Mouse (Mus musculus) embryonic facial prominence, embryonic 11.5 days (tissue): Measurements from ENCODE around the gene Cer1. TPM values are rescaled to one million over a fixed set of nuclear protein-coding genes. Genes with fewer than 3 reads are reported as not detected.
A peak's percentile ranks its signal among the peaks of the same experiment; 100 is the strongest.

Source experiments
- ATAC-seq: fragments of 200-750 bp; cut with Nextera tagmentation; replicated peaks from 2 replicates; pipeline ENCODE4 v1.8.0; 2017; ENCODE audit warnings: low read depth; ENCODE audit not compliant: insufficient number of reproducible peaks, low FRiP score, low TSS enrichment
- DNase-seq: peaks from one replicate; pipeline ENCODE4 v3.0.0-alpha.2; 2015; ENCODE audit warnings: low spot score
- H3K27ac ChIP-seq: fragments of 300-500 bp; sonication (generic); replicated peaks from 2 replicates; pipeline ENCODE4 v1.5.1; 2014; ENCODE audit warnings: mild to moderate bottlenecking, low read depth, low read length, control low read depth
- H3K27me3 ChIP-seq: fragments of 300-500 bp; sonication (generic); 2 replicates; pipeline ENCODE4 v1.6.1; 2014; ENCODE audit warnings: mild to moderate bottlenecking, low read length, moderate library complexity, mixed read lengths; ENCODE audit not compliant: control insufficient read depth, insufficient read depth
- H3K36me3 ChIP-seq: fragments of 300-500 bp; sonication (generic); replicated peaks from 2 replicates; pipeline ENCODE4 v1.6.1; 2014; ENCODE audit warnings: low read depth, mild to moderate bottlenecking, low read length, moderate library complexity, mixed read lengths; ENCODE audit not compliant: control insufficient read depth, insufficient read depth
- H3K4me1 ChIP-seq: fragments of 300-500 bp; sonication (generic); 2 replicates; pipeline ENCODE4 v1.6.1; 2014; ENCODE audit warnings: low read length, mixed read lengths; ENCODE audit not compliant: control insufficient read depth, insufficient read depth
- H3K4me2 ChIP-seq: fragments of 300-500 bp; sonication (generic); 2 replicates; pipeline ENCODE4 v1.6.1; 2014; ENCODE audit warnings: low read depth, mild to moderate bottlenecking, control low read depth, low read length, moderate library complexity
- H3K4me3 ChIP-seq: fragments of 300-500 bp; sonication (generic); 2 replicates; pipeline ENCODE4 v1.5.1; 2014; ENCODE audit warnings: low read depth, low read length, control low read depth
- H3K9ac ChIP-seq: fragments of 300-500 bp; sonication (generic); replicated peaks from 2 replicates; pipeline ENCODE4 v1.6.1; 2014; ENCODE audit warnings: mild to moderate bottlenecking, control low read depth, low read length
- H3K9me3 ChIP-seq: fragments of 300-500 bp; sonication (generic); replicated peaks from 2 replicates; pipeline ENCODE4 v1.6.1; 2016; ENCODE audit warnings: mild to moderate bottlenecking, low read length, inconsistent platforms, mixed read lengths; ENCODE audit not compliant: control insufficient read depth
- WGBS: fragments of 180-500 bp; shearing (Covaris S2); extraction: QIAGEN DNeasy Blood & Tissue Kit; methylation state at CpG from one replicate; pipeline ENCODE4 v1.1.7; 2014; 5-methylcytosine and 5-hydroxymethylcytosine counted together
- polyA plus RNA-seq: library from polyadenylated mRNA; unstranded; fragments of >200 nt; fragmentation: Nextera tagmentation; extraction: Ambion mirVana; gene quantifications from 2 replicates; pipeline ENCODE4 v1.2.1, GENCODE M21; 2014

Gene Cer1
- polyA plus RNA-seq, 1 experiment from 2014 or later, result 0.20 TPM

DNA sequence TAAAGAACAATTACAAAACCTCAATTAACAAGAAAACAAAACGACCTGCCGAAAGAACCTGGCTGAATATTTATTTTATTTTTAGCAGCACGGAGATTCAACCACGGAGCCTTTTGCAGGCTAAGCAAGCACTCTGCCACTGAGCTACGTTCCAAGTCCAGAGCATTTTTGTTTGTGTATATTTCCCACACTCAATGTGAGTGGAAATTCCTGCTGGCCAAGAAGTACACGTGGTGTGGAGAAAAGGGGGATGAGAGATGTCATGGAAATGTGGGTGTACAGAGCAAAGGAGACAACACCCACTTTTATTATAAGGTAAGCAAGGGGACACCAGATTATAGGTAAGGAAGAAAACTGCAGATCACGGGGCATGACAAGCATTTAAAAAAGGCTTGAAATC, 30.6 kb upstream of the Cer1 start:
- Histone ChIP-seq H3K9me3 (no peaks in the 10 kb centered on the region), H3K4me1 (no peaks in the 10 kb centered on the region), H3K9ac (no peak overlapping the region), H3K4me2 (no peak overlapping the region), H3K27ac (no peak overlapping the region), H3K36me3 (no peaks in the 10 kb centered on the region), H3K4me3 (no peak overlapping the region), H3K27me3 (no peaks in the 10 kb centered on the region)
- DNase-seq (no peak), ATAC-seq (no peak)
- WGBS, result 71% methylated on average over 7 of the region's 7 CpGs

DNA sequence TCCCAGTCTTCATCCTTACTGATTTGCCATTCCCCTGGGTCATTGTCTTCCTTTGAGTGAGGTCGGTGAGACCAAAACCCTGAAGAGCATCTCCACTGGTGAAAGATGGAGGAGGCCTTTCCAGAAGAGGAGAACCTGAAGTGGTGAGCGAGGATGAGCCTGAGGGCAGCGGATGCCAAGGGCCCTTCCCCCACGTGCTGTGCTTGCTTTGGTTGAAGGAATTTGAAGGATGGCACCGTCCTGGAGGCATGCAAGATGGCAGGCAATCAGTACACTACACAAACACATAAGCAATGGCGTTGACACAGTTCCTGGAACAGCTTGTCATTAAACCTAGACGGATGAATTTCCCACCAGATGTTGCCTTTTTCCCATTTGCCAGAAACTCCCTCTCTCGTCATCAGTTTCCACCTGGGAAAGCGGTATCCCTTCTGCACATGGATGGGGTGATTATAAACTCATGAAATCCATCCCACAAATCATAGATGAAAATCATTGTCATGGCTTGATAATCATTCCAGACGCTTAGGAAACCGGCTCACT, 29.7 kb upstream of the Cer1 start:
- Histone ChIP-seq H3K27me3 (no peaks in the 10 kb centered on the region), H3K4me1 (no peaks in the 10 kb centered on the region), H3K36me3 (no peaks in the 10 kb centered on the region), H3K4me3 (no peak overlapping the region), H3K4me2 (no peak overlapping the region), H3K27ac (no peak overlapping the region), H3K9ac (no peak overlapping the region), H3K9me3 (no peaks in the 10 kb centered on the region)
- no peak for ATAC-seq
- 81% methylated on average over 11 of the region's 11 CpGs for WGBS
- DNase-seq, result no peak

DNA sequence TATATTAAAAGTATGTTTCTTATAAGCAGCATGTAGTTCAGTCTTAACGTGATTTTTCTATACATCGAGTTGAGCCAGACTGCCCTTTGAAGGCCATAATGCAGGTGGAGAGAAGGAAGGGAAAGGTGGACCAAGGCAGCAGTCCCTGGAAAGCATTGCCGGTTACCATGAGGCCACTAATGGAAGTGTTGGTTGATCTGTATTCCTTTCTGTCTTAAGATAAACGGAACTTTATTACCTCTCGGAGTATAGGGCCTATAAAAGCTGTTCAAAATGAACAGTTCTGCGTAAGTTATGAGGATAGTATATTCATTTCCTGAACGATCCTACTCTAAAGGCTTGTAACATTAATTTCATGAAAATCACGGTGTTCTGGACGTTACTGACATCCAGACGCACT, 10.3 kb upstream of the Cer1 start:
- Histone ChIP-seq H3K27ac (no peak overlapping the region), H3K4me1 (no peaks in the 10 kb centered on the region), H3K27me3 (no peaks in the 10 kb centered on the region), H3K4me3 (no peak overlapping the region), H3K4me2 (no peak overlapping the region), H3K9ac (no peak overlapping the region), H3K36me3 (no peaks in the 10 kb centered on the region), H3K9me3 (no peaks in the 10 kb centered on the region)
- 89% methylated on average over 10 of the region's 10 CpGs for WGBS
- no peak for DNase-seq
- ATAC-seq, result no peak

DNA sequence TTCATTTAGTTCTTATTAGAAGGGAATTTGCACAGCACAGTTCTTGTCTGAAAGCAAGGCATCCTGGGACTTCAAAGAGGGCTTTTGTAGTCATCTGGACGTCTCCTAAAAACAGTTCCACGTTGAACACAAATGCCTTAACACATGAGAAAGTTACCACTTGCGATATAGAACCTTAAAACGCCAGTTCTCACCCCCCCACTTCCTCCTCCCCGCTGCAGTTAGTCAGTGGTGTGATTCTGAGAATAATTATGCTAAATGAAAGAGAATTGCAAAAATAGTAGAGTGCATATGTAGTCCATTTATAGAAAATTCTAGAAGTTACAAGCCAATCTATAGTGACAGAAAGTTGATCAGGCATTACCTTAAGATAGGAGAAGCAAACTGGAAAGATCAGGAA, 7.3 kb upstream of the Cer1 start:
- Histone ChIP-seq H3K27ac (no peak overlapping the region), H3K9me3 (no peaks in the 10 kb centered on the region), H3K9ac (no peak overlapping the region), H3K27me3 (no peaks in the 10 kb centered on the region), H3K4me1 (no peaks in the 10 kb centered on the region), H3K4me3 (no peak overlapping the region), H3K36me3 (no peaks in the 10 kb centered on the region), H3K4me2 (no peak overlapping the region)
- DNase-seq (no peak), ATAC-seq (no peak)
- 78% methylated on average over 5 of the region's 5 CpGs for WGBS

DNA sequence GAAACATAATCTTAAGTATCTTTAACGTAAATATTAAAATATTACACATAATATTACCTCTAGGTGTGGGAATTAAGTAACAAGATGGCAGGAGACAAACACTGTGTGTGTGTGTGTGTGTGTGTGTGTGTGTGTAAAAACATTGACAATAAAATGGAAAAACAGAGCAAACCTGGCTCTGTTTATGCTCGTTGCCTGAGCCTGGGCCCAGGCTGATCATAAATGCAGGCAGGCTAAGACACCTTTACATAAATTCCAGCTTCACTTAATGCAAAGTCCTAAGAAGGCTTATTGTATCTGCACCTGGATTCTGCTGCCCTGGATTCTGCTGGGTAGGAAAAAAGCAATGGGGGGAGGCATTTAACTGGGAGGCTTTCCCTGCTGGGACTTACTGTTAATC, 6.6 kb upstream of the Cer1 start:
- 66% methylated on average over 2 of the region's 2 CpGs for WGBS
- H3K27ac ChIP-seq, result no peak overlapping the region
- H3K27me3 ChIP-seq, result no peaks in the 10 kb centered on the region
- ATAC-seq, result no peak
- H3K4me1 ChIP-seq, result no peaks in the 10 kb centered on the region
- no peaks in the 10 kb centered on the region for H3K9me3 ChIP-seq
- no peak overlapping the region for H3K9ac ChIP-seq
- H3K4me2 ChIP-seq, result no peak overlapping the region
- H3K36me3 ChIP-seq, result no peaks in the 10 kb centered on the region
- H3K4me3 ChIP-seq, result no peak overlapping the region
- no peak for DNase-seq

DNA sequence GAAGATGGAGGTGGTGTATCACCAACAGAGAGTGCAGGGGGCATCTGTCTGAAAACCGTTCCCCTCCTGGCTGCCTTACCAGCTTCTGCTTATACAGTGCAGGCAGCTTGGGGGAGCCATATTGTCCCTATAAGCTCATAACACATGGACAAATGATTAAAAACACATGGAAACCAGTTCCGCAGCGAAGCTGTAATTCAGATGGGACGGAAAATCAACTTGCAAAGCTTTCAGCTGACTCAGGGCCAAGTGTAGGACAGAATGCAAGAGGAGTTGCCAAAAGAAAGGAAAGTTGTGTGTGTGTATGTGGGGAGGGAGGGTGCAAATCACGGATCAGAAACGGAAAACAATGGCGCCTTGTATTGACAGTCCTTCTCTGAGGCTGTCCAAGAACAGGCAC, 6.1 kb upstream of the Cer1 start:
- WGBS, result 36% methylated on average over 7 of the region's 7 CpGs
- Histone ChIP-seq H3K36me3 (no peaks in the 10 kb centered on the region), H3K27me3 (no peaks in the 10 kb centered on the region), H3K27ac (peak overlapping the region; percentile 52; the same call in 1 of the 2 replicates), H3K9ac (no peak overlapping the region), H3K4me3 (no peak overlapping the region), H3K4me1 (no peaks in the 10 kb centered on the region), H3K4me2 (no peak overlapping the region), H3K9me3 (no peaks in the 10 kb centered on the region)
- DNase-seq (peak; percentile 89), ATAC-seq (peak; percentile 85)

DNA sequence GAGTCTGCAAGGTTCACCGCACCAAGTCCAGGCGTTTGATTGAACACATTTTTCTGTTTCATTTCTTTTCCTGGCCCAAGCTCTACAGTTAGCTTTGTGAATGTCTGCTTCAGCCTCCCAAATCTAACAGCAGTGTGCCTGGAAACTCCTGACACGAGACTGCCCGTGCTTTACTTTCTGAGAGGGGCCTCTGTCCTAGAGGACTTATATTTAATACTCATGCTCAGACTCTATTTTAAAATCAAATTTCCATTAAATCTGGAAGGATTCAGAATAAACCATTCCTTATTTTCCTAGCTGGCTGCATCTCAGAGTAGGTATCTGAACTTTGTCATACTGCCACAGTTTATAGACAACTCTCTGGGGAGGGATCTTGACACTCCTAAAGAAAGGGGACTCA, 5.6 kb upstream of the Cer1 start:
- H3K9ac ChIP-seq, result no peak overlapping the region
- DNase-seq (no peak), ATAC-seq (peak; percentile 12)
- H3K4me2 ChIP-seq, result no peak overlapping the region
- no peak overlapping the region for H3K4me3 ChIP-seq
- H3K27me3 ChIP-seq, result no peaks in the 10 kb centered on the region
- H3K4me1 ChIP-seq, result no peaks in the 10 kb centered on the region
- no peaks in the 10 kb centered on the region for H3K9me3 ChIP-seq
- H3K27ac ChIP-seq, result peak overlapping the region; percentile 52; the same call in 1 of the 2 replicates
- H3K36me3 ChIP-seq, result no peaks in the 10 kb centered on the region
- 76% methylated on average over 4 of the region's 4 CpGs for WGBS

DNA sequence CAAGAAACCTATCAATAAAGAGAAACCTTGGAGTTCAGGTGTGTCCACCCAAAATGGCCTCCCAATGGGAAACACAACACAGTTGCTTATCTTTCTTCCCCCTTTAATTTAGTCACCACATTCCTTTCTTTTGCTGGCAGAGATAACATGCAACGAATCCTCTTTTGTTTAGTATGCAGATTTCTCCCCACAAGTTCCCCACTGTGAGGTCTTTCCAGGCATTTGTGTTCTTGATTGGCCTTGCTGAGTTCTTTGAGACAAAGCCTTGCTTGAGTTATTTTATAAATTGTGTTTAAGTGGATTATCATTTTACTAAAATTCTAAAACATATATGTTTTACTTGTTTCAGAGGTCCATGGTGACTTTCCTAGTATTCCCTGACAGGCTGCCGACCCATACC, 1.2 kb upstream of the Cer1 start:
- H3K4me2 ChIP-seq, result no peak overlapping the region
- H3K36me3 ChIP-seq, result no peaks in the 10 kb centered on the region
- DNase-seq (no peak), ATAC-seq (no peak)
- WGBS, result 75% methylated on average over 2 of the region's 2 CpGs
- no peak overlapping the region for H3K4me3 ChIP-seq
- H3K9me3 ChIP-seq, result no peaks in the 10 kb centered on the region
- H3K4me1 ChIP-seq, result no peaks in the 10 kb centered on the region
- H3K27me3 ChIP-seq, result no peaks in the 10 kb centered on the region
- H3K27ac ChIP-seq, result no peak overlapping the region
- H3K9ac ChIP-seq, result no peak overlapping the region
